Mouse (Mus musculus) heart, embryonic 13.5 days (tissue): ENCODE results near the gene Entpd6. TPM values are rescaled to one million over a fixed set of nuclear protein-coding genes. Genes with fewer than 3 reads are reported as not detected.

Experiments
- ATAC-seq: fragments of 200-750 bp; cut with Nextera tagmentation; 2 replicates; pipeline ENCODE4 v1.8.0; 2017; ENCODE audit warnings: moderate TSS enrichment; ENCODE audit not compliant: insufficient number of reproducible peaks, low FRiP score, low TSS enrichment; ENCODE audit errors: extremely low read depth
- H3K27ac ChIP-seq: fragments of 300-500 bp; sonication (generic); replicated peaks from 2 replicates; pipeline ENCODE4 v1.5.1; 2015; ENCODE audit warnings: moderate library complexity, mild to moderate bottlenecking, inconsistent platforms
- H3K27me3 ChIP-seq: fragments of 300-500 bp; sonication (generic); replicated peaks from 2 replicates; pipeline ENCODE4 v1.6.1; 2015; ENCODE audit warnings: mild to moderate bottlenecking, inconsistent platforms
- H3K36me3 ChIP-seq: fragments of 300-500 bp; sonication (generic); 2 replicates; pipeline ENCODE4 v1.6.1; 2015; ENCODE audit warnings: mild to moderate bottlenecking, inconsistent platforms
- H3K4me1 ChIP-seq: fragments of 300-500 bp; sonication (generic); 2 replicates; pipeline ENCODE4 v1.6.1; 2015; ENCODE audit warnings: inconsistent platforms
- H3K4me2 ChIP-seq: fragments of 300-500 bp; sonication (generic); 2 replicates; pipeline ENCODE4 v1.6.1; 2015; ENCODE audit warnings: inconsistent platforms, mild to moderate bottlenecking, moderate library complexity
- H3K4me3 ChIP-seq: fragments of 300-500 bp; sonication (generic); 2 replicates; pipeline ENCODE4 v1.5.1; 2015; ENCODE audit warnings: moderate library complexity, mild to moderate bottlenecking, inconsistent platforms
- H3K9ac ChIP-seq: fragments of 300-500 bp; sonication (generic); 2 replicates; pipeline ENCODE4 v1.6.1; 2015; ENCODE audit warnings: inconsistent platforms, mild to moderate bottlenecking, moderate library complexity
- H3K9me3 ChIP-seq: fragments of 300-500 bp; sonication (generic); 2 replicates; pipeline ENCODE4 v1.6.1; 2016; ENCODE audit warnings: inconsistent platforms
- WGBS: fragments of 180-500 bp; shearing (Covaris S2); methylation state at CpG from one replicate; pipeline ENCODE4 v1.1.7; 2015; ENCODE audit warnings: mixed read lengths; 5-methylcytosine and 5-hydroxymethylcytosine counted together
- polyA plus RNA-seq: library from polyadenylated mRNA; unstranded; fragments of >200 nt; fragmentation: Nextera tagmentation; extraction: Ambion mirVana; gene quantifications from 2 replicates; pipeline ENCODE4 v1.2.1, GENCODE M21; 2015

The Entpd6 gene
- 22.5 and 23.1 TPM in 2 replicates for polyA plus RNA-seq

DNA sequence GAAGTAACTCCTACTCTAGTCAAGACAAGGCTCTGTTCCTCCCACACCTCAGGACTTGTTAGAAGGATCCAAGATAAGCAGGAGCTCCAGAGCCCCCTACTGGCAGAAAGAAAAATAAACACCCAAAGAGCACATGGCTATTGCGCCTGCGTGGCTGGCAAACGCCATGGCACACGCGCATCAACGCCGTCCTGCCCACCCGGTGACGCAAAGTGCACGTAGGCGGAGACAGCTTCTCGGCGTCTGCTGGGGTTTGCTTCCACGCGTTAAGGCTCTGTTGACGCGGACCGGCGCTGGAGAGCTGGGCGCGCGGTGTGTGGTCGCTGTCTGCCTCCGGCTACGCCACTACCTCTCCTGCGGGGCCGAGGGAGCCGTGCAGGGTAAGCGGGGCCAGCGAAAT is at the start of gene Entpd6:
Gene Entpd6, plus strand, starts transcription at position 189 of the 400 bp plus-strand sequence.
- peak within 1 kb of the TSS; percentile 74 for H3K4me3 ChIP-seq
- H3K27me3 ChIP-seq: peaks cover 8% of the 10 kb centered on the region; the same call in 1 of the 2 replicates
- H3K27ac ChIP-seq: peak within 1 kb of the TSS; percentile 83
- peak within 1 kb of the TSS; percentile 99 for H3K4me2 ChIP-seq
- H3K9me3 ChIP-seq: no peaks in the 10 kb centered on the region
- peak; percentile 84 for ATAC-seq
- WGBS: under 1% methylated on average over 30 of the region's 30 CpGs
- H3K4me1 ChIP-seq: peaks cover 21% of the 10 kb centered on the region
- peak within 1 kb of the TSS; percentile 87 for H3K9ac ChIP-seq
- peaks cover 11% of the 10 kb centered on the region for H3K36me3 ChIP-seq

DNA sequence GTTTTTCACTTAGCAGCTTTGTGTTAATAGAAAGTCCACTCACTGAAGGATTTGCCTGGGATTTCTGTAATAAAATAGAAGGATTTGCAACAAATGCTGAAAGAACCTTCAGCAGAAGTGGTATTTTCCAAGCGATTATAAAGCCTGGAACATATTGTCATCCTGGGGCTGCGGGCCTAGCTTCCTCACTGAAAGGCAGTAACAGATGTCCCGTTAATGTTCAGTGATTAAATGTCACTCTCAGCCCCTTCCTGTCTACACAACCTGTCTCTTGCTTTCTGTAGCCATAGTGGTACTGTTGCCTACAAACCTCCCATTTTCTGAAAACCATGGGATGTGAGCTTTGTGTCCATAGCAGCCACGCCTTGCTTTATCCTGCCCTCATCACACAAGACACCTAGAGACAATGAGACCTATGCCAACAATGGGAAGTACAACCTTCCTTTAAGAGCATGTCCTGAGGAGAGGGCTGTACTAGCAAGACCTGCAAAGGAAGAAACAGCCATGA is 36.6 kb upstream of the Entpd6 start:
- H3K9ac ChIP-seq: no peak overlapping the region
- ATAC-seq: no peak
- H3K36me3 ChIP-seq: no peaks in the 10 kb centered on the region
- no peaks in the 10 kb centered on the region for H3K27me3 ChIP-seq
- no peak overlapping the region for H3K4me3 ChIP-seq
- WGBS: 76% methylated on average over 4 of the region's 4 CpGs
- no peaks in the 10 kb centered on the region for H3K9me3 ChIP-seq
- H3K4me2 ChIP-seq: no peak overlapping the region
- H3K27ac ChIP-seq: no peak overlapping the region
- no peaks in the 10 kb centered on the region for H3K4me1 ChIP-seq

DNA sequence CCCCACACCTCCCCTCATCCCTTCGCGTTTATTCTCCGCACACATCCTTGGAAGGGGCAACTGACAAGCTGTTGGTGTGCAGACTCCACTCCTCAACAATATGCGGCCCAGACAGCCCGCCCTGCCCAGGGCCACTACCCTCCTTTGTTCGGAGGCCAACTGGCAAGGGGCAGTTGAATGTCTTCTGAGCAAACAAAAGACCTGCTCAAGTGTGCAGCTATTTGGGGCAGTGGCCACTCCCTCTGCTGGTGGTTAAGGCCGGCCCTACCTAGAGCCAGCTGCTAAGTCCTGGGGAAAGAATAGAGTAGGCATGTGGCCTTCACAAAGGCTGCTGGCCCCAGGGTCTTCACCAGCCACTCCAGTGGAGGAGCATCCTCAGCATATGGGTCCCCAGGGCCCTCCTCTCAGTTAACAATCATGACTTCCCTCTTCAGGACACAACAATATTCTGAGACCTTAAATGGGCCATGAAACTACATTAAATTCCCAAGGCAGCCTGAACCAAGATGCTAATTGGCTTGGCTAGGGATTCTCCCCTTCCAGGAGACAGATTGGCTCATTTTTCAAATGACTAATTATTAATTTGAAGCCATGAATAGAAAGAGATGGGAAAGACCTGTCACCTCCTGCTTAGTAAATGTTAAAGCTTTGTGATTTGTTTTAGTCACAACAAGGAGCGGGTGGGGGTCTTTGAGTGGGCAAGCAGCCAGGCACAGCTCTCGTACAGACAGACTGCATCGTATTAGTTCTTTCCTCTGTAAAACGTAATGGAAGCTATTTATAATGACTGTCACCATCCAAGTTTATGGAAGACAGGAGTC is 12.9 kb upstream of the Entpd6 start:
- Histone ChIP-seq H3K4me2 (no peak overlapping the region), H3K9ac (no peak overlapping the region), H3K9me3 (no peaks in the 10 kb centered on the region), H3K4me3 (no peak overlapping the region), H3K4me1 (no peaks in the 10 kb centered on the region), H3K36me3 (no peaks in the 10 kb centered on the region), H3K27me3 (no peaks in the 10 kb centered on the region), H3K27ac (no peak overlapping the region)
- 68% methylated on average over 11 of the region's 11 CpGs for WGBS
- no peak for ATAC-seq

DNA sequence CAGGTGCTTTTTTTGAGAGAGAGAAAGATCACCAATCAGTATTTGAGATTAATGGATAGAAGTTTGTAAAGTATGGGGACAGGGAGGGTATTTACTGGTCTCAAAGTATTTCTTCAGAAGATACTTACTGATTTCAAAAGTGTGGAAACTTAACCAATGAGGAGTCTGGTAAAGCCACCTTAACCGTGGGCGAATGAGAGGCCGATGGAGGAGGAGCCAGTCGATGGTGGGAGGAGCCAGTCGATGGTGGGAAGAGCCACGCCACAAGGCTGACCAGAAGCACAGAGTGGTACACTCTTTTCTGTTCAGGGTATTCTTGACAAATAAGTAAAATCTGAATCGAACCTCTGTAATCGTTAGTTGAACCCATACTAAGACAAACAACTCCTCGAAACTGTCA is 11.0 kb upstream of the Entpd6 start:
- Histone ChIP-seq H3K4me2 (no peak overlapping the region), H3K27me3 (no peaks in the 10 kb centered on the region), H3K4me1 (no peaks in the 10 kb centered on the region), H3K9ac (no peak overlapping the region), H3K4me3 (no peak overlapping the region), H3K36me3 (no peaks in the 10 kb centered on the region), H3K27ac (no peak overlapping the region), H3K9me3 (no peaks in the 10 kb centered on the region)
- ATAC-seq: no peak
- WGBS: 68% methylated on average over 9 of the region's 9 CpGs

DNA sequence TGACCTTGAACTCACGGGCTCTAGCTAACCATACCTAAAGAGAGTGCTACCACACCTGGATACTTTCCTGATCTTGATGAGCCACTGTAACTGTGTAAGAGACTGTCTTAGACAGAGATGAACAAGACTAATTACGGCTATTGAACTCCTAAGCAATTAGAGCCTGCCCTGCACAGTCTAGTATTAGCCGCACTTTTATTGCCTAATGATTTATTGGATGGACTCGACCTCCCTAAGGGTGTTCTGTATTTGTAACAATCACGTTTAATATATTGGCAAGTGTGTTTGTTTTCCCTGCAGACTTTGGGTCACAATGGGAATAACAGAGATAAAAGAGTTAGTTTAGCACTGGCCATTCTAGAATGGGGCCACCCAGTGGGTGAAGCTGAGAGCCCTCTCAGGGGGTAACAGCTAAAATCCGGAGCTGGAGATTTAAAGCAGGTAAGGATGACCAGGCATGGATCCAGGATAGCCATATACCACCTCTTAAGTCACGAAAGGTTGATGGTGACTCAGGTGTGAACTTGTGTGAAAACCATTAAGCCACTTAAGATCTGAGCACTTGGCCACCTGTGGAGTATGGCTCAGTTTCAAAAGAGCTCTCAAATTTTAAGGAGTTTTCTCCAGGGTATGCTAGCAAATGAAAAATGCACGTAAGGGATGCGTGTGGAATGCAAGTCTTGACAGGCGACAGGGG is 8.5 kb upstream of the Entpd6 start:
- ATAC-seq: no peak
- no peaks in the 10 kb centered on the region; the same call in 1 of the 2 replicates for H3K27me3 ChIP-seq
- no peaks in the 10 kb centered on the region for H3K36me3 ChIP-seq
- no peak overlapping the region for H3K4me2 ChIP-seq
- H3K9ac ChIP-seq: no peak overlapping the region
- 65% methylated on average over 10 of the region's 10 CpGs for WGBS
- H3K9me3 ChIP-seq: no peaks in the 10 kb centered on the region
- no peak overlapping the region for H3K4me3 ChIP-seq
- no peaks in the 10 kb centered on the region for H3K4me1 ChIP-seq
- H3K27ac ChIP-seq: no peak overlapping the region

DNA sequence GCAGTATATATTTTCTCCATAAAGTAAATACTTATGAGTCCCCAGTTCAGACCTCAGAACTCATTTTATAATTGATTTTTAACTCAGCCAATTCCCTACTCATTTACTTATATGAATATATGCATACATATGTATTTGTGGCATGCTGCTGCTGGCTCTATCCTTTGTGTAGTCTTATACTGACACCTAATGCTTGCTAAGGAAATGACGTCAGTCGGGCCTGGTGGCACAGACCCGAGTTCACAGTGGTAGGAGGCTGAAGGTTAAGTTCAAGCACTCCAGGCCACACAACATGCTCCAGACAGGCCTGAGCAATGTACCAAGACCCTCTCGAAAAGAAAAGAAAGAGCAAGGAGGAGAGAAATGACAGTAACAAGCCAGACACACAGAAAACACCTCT is 7.4 kb upstream of the Entpd6 start:
- ATAC-seq: no peak
- H3K4me1 ChIP-seq: no peaks in the 10 kb centered on the region
- H3K36me3 ChIP-seq: no peaks in the 10 kb centered on the region
- H3K27me3 ChIP-seq: peaks cover 4% of the 10 kb centered on the region; the same call in 1 of the 2 replicates
- WGBS: 50% methylated on average over 4 of the region's 4 CpGs
- no peak overlapping the region for H3K4me3 ChIP-seq
- no peaks in the 10 kb centered on the region for H3K9me3 ChIP-seq
- H3K4me2 ChIP-seq: no peak overlapping the region
- H3K9ac ChIP-seq: no peak overlapping the region
- no peak overlapping the region for H3K27ac ChIP-seq

DNA sequence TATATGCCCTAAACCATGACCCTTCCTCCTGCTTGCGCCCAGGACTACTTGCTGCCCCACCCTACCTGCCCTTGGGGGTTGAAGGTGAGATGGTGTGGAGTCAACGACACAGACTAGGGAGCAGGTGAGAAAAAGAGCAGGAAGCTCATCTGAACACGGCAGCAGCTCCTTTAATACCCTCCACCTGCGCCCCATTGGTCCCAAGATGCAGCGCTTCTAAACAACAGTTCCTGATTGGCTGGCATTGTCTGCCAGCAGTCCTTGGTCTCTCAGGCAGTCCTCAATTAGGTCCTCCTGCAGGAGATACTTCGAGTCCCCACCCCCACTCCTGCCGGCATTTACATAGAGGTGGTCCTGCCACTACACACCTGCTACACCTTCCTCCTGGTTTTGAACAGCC is 3.8 kb upstream of the Entpd6 start:
- Histone ChIP-seq H3K4me2 (no peak overlapping the region), H3K4me3 (no peak overlapping the region), H3K36me3 (no peaks in the 10 kb centered on the region), H3K4me1 (peaks cover 7% of the 10 kb centered on the region), H3K9me3 (no peaks in the 10 kb centered on the region), H3K27ac (no peak overlapping the region), H3K9ac (no peak overlapping the region), H3K27me3 (peaks cover 8% of the 10 kb centered on the region; the same call in 1 of the 2 replicates)
- WGBS: 67% methylated on average over 7 of the region's 7 CpGs
- ATAC-seq: no peak

DNA sequence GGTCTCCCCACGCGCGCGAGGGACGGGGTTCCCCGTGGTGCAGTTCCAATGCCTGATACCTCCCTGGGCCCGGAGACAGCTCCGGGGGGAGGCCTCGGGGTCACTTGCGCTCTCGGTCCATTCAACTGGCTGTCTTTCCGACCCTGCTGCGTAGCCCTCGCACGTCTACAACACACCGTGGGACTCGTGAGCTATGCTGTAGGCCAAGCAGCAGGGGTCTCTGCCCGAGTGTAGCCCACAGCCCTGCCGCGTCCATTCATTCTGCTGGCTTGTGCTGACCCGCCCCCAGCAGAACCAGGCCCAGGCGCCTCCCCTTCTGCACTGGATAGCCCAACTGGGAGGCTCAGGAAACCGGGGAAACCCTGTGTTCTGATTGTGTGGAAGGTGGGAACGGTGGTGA is 441 bp downstream of the Entpd6 start:
- peak overlapping the region; percentile 74 for H3K4me3 ChIP-seq
- peak overlapping the region; percentile 83 for H3K27ac ChIP-seq
- H3K9me3 ChIP-seq: no peaks in the 10 kb centered on the region
- peak overlapping the region; percentile 87 for H3K9ac ChIP-seq
- peaks cover 25% of the 10 kb centered on the region for H3K4me1 ChIP-seq
- H3K4me2 ChIP-seq: peak overlapping the region; percentile 99
- H3K27me3 ChIP-seq: peaks cover 8% of the 10 kb centered on the region; the same call in 1 of the 2 replicates
- ATAC-seq: peak; percentile 51; the same call in 1 of the 2 replicates
- peaks cover 15% of the 10 kb centered on the region for H3K36me3 ChIP-seq
- under 1% methylated on average over 24 of the region's 24 CpGs for WGBS

DNA sequence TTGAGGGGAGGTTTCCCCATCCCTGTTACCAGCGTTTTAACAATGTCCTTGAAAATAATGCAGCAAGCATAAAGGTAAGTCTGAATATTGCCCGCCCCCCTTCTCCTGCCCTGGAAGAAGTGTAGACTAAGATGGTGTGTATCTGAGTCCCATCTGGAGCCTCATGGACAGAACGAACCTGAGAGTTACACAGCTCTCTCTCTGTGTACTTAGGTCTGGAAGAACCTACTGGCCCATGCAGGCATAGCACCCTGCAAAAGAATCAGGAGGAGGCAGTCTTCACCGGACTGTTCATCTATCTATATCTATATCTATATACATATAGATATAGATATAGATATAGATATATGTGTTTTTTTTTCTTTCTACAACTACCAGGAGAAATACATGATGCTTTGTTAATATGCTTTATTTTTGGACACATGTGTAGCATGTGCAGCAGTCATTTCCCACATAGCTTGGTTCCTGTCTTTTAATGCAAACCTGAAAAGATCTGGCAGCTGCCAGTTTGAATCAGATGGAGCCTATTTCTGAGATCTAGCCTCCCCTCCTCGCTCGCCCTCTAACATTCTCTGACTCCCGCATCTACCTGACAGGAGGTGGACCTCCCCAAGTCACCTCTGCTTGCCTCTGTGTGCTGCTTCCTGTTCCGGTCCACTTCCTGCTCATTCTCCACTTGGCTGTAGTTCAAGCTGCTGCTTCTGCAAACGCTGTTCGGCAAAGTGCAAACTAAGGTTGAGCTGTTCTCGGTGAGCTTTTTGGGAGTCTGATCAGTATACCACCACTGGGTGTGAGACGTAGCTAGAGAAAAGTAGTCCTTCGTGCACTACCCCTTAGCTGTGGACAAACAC is 1.5 kb downstream of the Entpd6 start:
- Histone ChIP-seq H3K36me3 (peaks cover 23% of the 10 kb centered on the region), H3K27me3 (peaks cover 8% of the 10 kb centered on the region; the same call in 1 of the 2 replicates), H3K4me2 (peak overlapping the region; percentile 99), H3K9ac (peak overlapping the region; percentile 87; the same call in 1 of the 2 replicates), H3K4me3 (peak overlapping the region; percentile 74; the same call in 1 of the 2 replicates), H3K27ac (no peak overlapping the region), H3K4me1 (peaks cover 28% of the 10 kb centered on the region), H3K9me3 (no peaks in the 10 kb centered on the region)
- no peak for ATAC-seq
- 67% methylated on average over 13 of the region's 13 CpGs for WGBS

DNA sequence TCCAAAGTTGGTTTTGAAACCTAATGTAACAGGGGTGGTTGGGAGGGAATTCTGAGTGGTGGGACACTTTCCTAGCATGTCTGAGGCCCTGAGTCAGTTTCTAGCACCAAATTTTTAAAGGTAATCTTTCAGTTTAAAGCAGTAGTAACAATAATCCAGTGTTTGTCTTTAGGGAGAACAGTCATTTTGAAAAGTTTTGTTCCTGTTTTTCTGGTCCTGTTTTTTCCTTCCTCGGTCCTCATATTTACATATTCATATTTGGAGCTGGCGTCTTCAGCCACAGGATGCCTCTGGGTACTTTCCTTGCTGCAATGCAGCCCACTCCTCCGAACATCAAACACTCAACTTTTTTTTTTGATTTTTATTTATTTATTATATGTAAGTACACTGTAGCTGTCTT is 6.2 kb downstream of the Entpd6 start:
- ATAC-seq: no peak
- no peak overlapping the region for H3K27ac ChIP-seq
- no peaks in the 10 kb centered on the region for H3K9me3 ChIP-seq
- H3K36me3 ChIP-seq: peaks cover 69% of the 10 kb centered on the region
- no peak overlapping the region for H3K4me2 ChIP-seq
- 77% methylated on average over 3 of the region's 3 CpGs for WGBS
- peaks cover 20% of the 10 kb centered on the region for H3K4me1 ChIP-seq
- H3K4me3 ChIP-seq: no peak overlapping the region
- no peaks in the 10 kb centered on the region for H3K27me3 ChIP-seq
- no peak overlapping the region for H3K9ac ChIP-seq

DNA sequence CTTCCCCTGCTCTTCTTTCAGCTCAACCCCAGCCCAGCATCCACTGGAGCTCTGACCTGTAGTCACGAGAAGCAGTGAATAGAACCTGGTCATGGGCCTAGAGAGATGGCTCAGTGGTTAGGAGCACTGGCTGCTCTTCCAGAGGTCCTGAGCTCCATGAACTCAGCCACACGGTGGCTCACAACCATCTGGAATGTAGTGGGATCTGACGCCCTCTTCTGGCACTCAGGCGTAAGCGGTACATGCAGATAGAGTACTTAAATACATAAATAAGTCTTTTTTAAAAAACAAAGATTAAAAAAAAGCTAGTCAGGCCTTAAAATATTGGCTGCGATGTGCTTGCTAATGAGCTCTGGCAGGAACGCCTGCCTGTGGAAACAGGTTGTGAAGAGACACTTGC is 12.6 kb downstream of the Entpd6 start:
- Histone ChIP-seq H3K4me2 (no peak overlapping the region), H3K4me1 (peaks cover 16% of the 10 kb centered on the region), H3K27me3 (no peaks in the 10 kb centered on the region), H3K36me3 (peaks cover 73% of the 10 kb centered on the region), H3K9ac (no peak overlapping the region), H3K27ac (no peak overlapping the region), H3K9me3 (peaks cover 5% of the 10 kb centered on the region; the same call in 1 of the 2 replicates), H3K4me3 (no peak overlapping the region)
- 79% methylated on average over 7 of the region's 7 CpGs for WGBS
- no peak for ATAC-seq
